Mouse (Mus musculus): ENCODE measurements around the gene Hdac8.

DNA sequence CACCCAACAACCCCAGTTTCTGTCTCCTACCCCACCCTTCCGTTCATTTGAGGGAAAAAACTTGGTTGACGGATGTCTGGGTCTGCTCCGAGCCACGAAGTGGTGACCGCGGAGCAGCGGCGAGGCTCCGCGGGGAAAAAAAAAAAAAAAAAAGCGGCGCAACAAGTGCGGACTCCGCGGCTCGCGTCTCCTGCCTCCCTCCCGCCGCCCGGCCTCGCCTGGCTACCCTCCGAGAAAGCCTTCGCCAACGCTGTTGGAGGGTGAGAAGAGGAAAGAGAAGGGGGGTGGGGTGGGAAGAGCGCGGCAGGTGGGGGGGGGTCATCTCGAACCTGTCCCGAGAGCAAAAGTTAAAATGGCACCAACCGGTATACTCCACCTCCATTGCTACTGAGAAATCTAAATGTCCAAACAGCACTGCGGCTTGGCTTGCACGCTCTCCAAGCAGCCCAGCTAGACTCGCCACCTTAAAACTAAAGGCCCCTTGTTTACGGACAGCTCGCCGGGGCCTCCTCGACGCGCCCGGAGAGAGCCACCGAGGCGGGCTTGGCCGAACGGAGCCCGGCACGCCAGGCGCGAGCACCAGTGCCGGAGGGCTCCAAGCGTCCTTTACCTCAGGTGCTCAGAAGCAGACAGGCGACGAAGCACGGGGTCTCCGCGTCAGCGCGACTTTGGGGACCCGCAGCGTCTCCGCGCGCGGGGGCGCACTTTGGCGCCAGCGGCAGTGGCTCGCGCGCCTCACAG is 254.8 kb downstream of the Hdac8 start:
- TF ChIP-seq CTCF (IDR thresholded peaks at IDR 0.05; ENCODE audit: low read depth) (no peak), EP300 (optimal IDR thresholded peaks at IDR 0.05) (no peak)

Measured in stomach, postnatal 0 days (tissue).